ENCODE assay signal across 8 mouse cellular contexts in genomic region chr12:33010026-33010425, GRCm38 (mm10). TPM values are rescaled to one million over a fixed set of nuclear protein-coding genes. Genes with fewer than 3 reads are reported as not detected.
DNase-seq lines count a peak whose midpoint lies in the region; ATAC-seq and TF ChIP-seq lines count a peak whose summit lies in the region.

No protein-coding gene starts in this region.

- DNase-seq in left cerebral cortex, postnatal 4 days: peak; percentile 38
- DNase-seq in left cerebral cortex, adult 11 months (ENCODE audit: low spot score): no peak
- DNase-seq in Muller cell, postnatal 12 days (ENCODE audit: inconsistent ontology term): peak; percentile 25
- DNase-seq in embryo, embryonic 9.5 days (ENCODE audit: extremely low spot score): peak; percentile 25
- peak; percentile 72 for DNase-seq in kidney, adult 2 months
- DNase-seq in thymus, postnatal 10 days (ENCODE audit: low spot score in 2 of 2): peak; percentile 45 to 67
- no peak for DNase-seq in limb, embryonic 10.5 days (ENCODE audit: low spot score)

- WGBS in kidney, adult 2 months: 43% methylated on average over 3 of the region's 3 CpGs
- 43% methylated on average over 3 of the region's 3 CpGs for WGBS in limb, embryonic 10.5 days

- no peaks in the 10 kb centered on the region for H3K9me3 ChIP-seq in limb, embryonic 10.5 days (replicated peaks)

- TF ChIP-seq POLR2A in kidney, adult 2 months (IDR thresholded peaks at IDR 0.05; ENCODE audit: low read depth, low read length): no peak

- no peaks in the 10 kb centered on the region for H3K4me1 ChIP-seq in kidney, adult 2 months (ENCODE audit: control insufficient read depth, insufficient read depth, low read length)
- peaks cover 18% of the 10 kb centered on the region for H3K4me1 ChIP-seq in limb, embryonic 10.5 days

- intact Hi-C loops in left cerebral cortex, postnatal 4 days (cut with DNase I): loop anchor here (5.0 kb wide), 1 partner anchor 98 kb away; no protein-coding TSS in a partner anchor

- H3K36me3 ChIP-seq in kidney, adult 2 months (ENCODE audit: control insufficient read depth, insufficient read depth, low read length): no peaks in the 10 kb centered on the region
- H3K36me3 ChIP-seq in limb, embryonic 10.5 days: no peaks in the 10 kb centered on the region

- no peaks in the 10 kb centered on the region for H3K27me3 ChIP-seq in kidney, adult 2 months (replicated peaks; ENCODE audit: control insufficient read depth, insufficient read depth, low read length)
- H3K27me3 ChIP-seq in limb, embryonic 10.5 days (ENCODE audit: low read depth, poor library complexity, severe bottlenecking): no peaks in the 10 kb centered on the region

- H3K4me3 ChIP-seq in kidney, adult 2 months (ENCODE audit: insufficient read depth, low read depth, low read length): no peak overlapping the region
- H3K4me3 ChIP-seq in limb, embryonic 10.5 days: no peak overlapping the region

- peak; percentile 96 for TF ChIP-seq CTCF in kidney, adult 2 months (conservative IDR thresholded peaks at IDR 0.05; ENCODE audit: insufficient read depth, insufficient read length, low read depth, low read length)

- no peak overlapping the region for H3K27ac ChIP-seq in kidney, adult 2 months (ENCODE audit: insufficient read depth, low read depth, low read length)
- H3K27ac ChIP-seq in limb, embryonic 10.5 days: no peak overlapping the region

- ATAC-seq in megakaryocyte progenitor cell, adult 5-6 weeks (replicated peaks; ENCODE audit: poor library complexity): peak; percentile 98

RNA-seq across cellular contexts. Expression of gene Sypl, which starts 56.3 kb away (rescaled TPM):
- total RNA-seq in left cerebral cortex, postnatal 4 days (2021): 10 to 100 TPM; 32.2 TPM
- polyA plus RNA-seq in kidney, adult 2 months (2012; rRNA removed): 136 and 148 TPM in 2 replicates
- 187 and 189 TPM in 2 replicates for total RNA-seq in megakaryocyte progenitor cell, adult 5-6 weeks (2015)
- total RNA-seq in megakaryocyte progenitor cell, adult 5-6 weeks (2017): 65.5 and 71.7 TPM in 2 replicates
- polyA plus RNA-seq in limb, embryonic 10.5 days (2016; fragmentation: Nextera tagmentation; extraction: Ambion mirVana): 55.7 and 58.7 TPM in 2 replicates

Comparison
In these comparisons a context has a peak if more than half of its experiments do, and no peak if none do; other contexts are left out.
1. DNase-seq: peak in left cerebral cortex, postnatal 4 days (single experiment), Muller cell, postnatal 12 days (single experiment), embryo, embryonic 9.5 days (single experiment), kidney, adult 2 months (single experiment) and thymus, postnatal 10 days (2 of 2); none in left cerebral cortex, adult 11 months (single experiment) and limb, embryonic 10.5 days (single experiment).